8 mouse cellular contexts compared by ENCODE assay signal in the genomic region with DNA sequence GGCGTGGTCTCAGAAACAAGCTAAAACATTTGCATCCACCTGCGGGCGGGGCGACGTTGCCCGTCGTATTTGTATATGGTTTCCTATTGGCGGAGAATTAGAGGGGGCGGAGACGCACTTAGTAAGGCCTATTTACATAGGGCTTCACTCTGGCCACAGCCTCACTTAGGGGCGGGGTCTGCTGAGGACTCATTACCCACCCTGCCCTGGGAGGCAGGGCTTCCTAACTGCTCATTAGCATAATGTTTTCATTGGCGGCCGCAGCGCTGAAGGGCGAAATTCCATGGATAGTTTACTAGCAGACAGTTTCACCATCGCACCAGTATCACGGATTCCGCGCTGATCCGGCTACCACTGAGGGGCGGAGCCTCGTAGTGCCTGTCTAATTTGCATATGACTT. TPM values are rescaled to one million over a fixed set of nuclear protein-coding genes. Genes with fewer than 3 reads are reported as not detected.
DNase-seq lines count a peak whose midpoint lies in the region; ATAC-seq and TF ChIP-seq lines count a peak whose summit lies in the region.

No protein-coding gene starts in this region.

- TF ChIP-seq POLR2A in cortical plate, adult 2 months (IDR thresholded peaks at IDR 0.05; ENCODE audit: extremely low read depth, insufficient read depth, low read length), result peak; percentile 52; the same call in 1 of the 2 replicates

- peak; percentile 96 to 99 for DNase-seq in gastrocnemius, adult 8-10 months (ENCODE audit: low spot score in 2 of 2)
- peak; percentile 96 for DNase-seq in hindlimb bud, embryonic 11.5 days (ENCODE audit: extremely low spot score, low read depth, low spot score)
- DNase-seq in left cerebral cortex, adult 8-10 months (ENCODE audit: low spot score in 2 of 2), result peak; percentile 93 to 99
- DNase-seq in right cerebral cortex, postnatal 10 days (ENCODE audit: low spot score in 2 of 2), result peak; percentile 96 to 99
- peak; percentile 80 for DNase-seq in urinary bladder, postnatal 25 days (ENCODE audit: low spot score)

- H3K9me3 ChIP-seq in megakaryocyte, embryonic 14.5 days, result no peaks in the 10 kb centered on the region

- H3K4me1 ChIP-seq in cortical plate, adult 2 months (ENCODE audit: control insufficient read depth, insufficient read depth, low read length), result peaks cover 5% of the 10 kb centered on the region
- peaks cover 84% of the 10 kb centered on the region for H3K4me1 ChIP-seq in megakaryocyte, embryonic 14.5 days

- peak overlapping the region; percentile 37 for H3K27ac ChIP-seq in cortical plate, adult 2 months (ENCODE audit: insufficient read depth, low read length)

- TF ChIP-seq CTCF in cortical plate, adult 2 months (IDR thresholded peaks at IDR 0.05; ENCODE audit: extremely low read depth, insufficient read depth, low read length), result no peak

- no peaks in the 10 kb centered on the region for H3K27me3 ChIP-seq in megakaryocyte, embryonic 14.5 days (replicated peaks)

- peaks cover 38% of the 10 kb centered on the region for H3K36me3 ChIP-seq in megakaryocyte, embryonic 14.5 days (replicated peaks; ENCODE audit: low read length)

- H3K4me3 ChIP-seq in cortical plate, adult 2 months (ENCODE audit: insufficient read depth, low read length), result peak overlapping the region; percentile 89
- peak overlapping the region; percentile 97 for H3K4me3 ChIP-seq in megakaryocyte, embryonic 14.5 days (replicated peaks)

- ATAC-seq in activated CD4-positive, CD25-positive, alpha-beta regulatory T cell, adult 4 months, result peak; percentile 78

RNA-seq across cellular contexts. Expression of a gene that starts 0.7 kb away (rescaled TPM):
- polyA plus RNA-seq in activated CD4-positive, CD25-positive, alpha-beta regulatory T cell, adult 4 months (2017; shearing (Covaris generic)), result 1 to 10 TPM; 1.9 to 3.8 TPM
- 168 and 183 TPM in 2 replicates for polyA plus RNA-seq in cortical plate, adult 2 months (2012; rRNA removed)
- total RNA-seq in gastrocnemius, adult 8-10 months (2022), result 10 to 100 TPM; 67.9 to 81.4 (median 74.4) TPM
- total RNA-seq in left cerebral cortex, adult 8-10 months (2022), result 100 to 1,000 TPM; 105 to 117 (median 113) TPM
- polyA plus RNA-seq in megakaryocyte, embryonic 14.5 days (2012; ENCODE audit: insufficient read depth, low replicate concordance), result 293 and 686 TPM in 2 replicates

RNA-seq across cellular contexts. Expression of a gene that starts 3.5 kb away (rescaled TPM):
- polyA plus RNA-seq in activated CD4-positive, CD25-positive, alpha-beta regulatory T cell, adult 4 months (2017; shearing (Covaris generic)), result 100 to 1,000 TPM; 828 to 877 TPM
- 8.0 and 9.0 TPM in 2 replicates for polyA plus RNA-seq in cortical plate, adult 2 months (2012; rRNA removed)
- 1 to 10 TPM; 2.7 to 5.3 (median 4.3) TPM for total RNA-seq in gastrocnemius, adult 8-10 months (2022)
- total RNA-seq in left cerebral cortex, adult 8-10 months (2022), result 1 to 10 TPM; 5.4 to 6.7 (median 6.3) TPM
- polyA plus RNA-seq in megakaryocyte, embryonic 14.5 days (2012; ENCODE audit: insufficient read depth, low replicate concordance), result 1,011 and 1,303 TPM in 2 replicates

RNA-seq across cellular contexts. Expression of a gene that starts 11.4 kb away (rescaled TPM):
- polyA plus RNA-seq in activated CD4-positive, CD25-positive, alpha-beta regulatory T cell, adult 4 months (2017; shearing (Covaris generic)), result 10 to 100 TPM; 13.2 to 17.0 TPM
- polyA plus RNA-seq in cortical plate, adult 2 months (2012; rRNA removed), result 10.9 and 11.5 TPM in 2 replicates
- total RNA-seq in gastrocnemius, adult 8-10 months (2022), result 1 to 10 TPM; 7.3 to 8.6 (median 8.1) TPM
- total RNA-seq in left cerebral cortex, adult 8-10 months (2022), result 10 to 100 TPM; 11.0 to 12.3 (median 12.0) TPM
- 47.4 and 62.2 TPM in 2 replicates for polyA plus RNA-seq in megakaryocyte, embryonic 14.5 days (2012; ENCODE audit: insufficient read depth, low replicate concordance)

RNA-seq across cellular contexts. Expression of a gene that starts 14.4 kb away (rescaled TPM):
- not detected for polyA plus RNA-seq in activated CD4-positive, CD25-positive, alpha-beta regulatory T cell, adult 4 months (2017; shearing (Covaris generic))
- 0.21 and 0.40 TPM in 2 replicates for polyA plus RNA-seq in cortical plate, adult 2 months (2012; rRNA removed)
- under 1 TPM; 0.13 to 0.52 (median 0.36) TPM for total RNA-seq in gastrocnemius, adult 8-10 months (2022)
- total RNA-seq in left cerebral cortex, adult 8-10 months (2022), result under 1 TPM; 0.23 to 0.30 (median 0.24) TPM
- polyA plus RNA-seq in megakaryocyte, embryonic 14.5 days (2012; ENCODE audit: insufficient read depth, low replicate concordance), result not detected in 2 replicates

RNA-seq across cellular contexts. Expression of a gene that starts 24.9 kb away (rescaled TPM):
- polyA plus RNA-seq in activated CD4-positive, CD25-positive, alpha-beta regulatory T cell, adult 4 months (2017; shearing (Covaris generic)), result 10 to 100 TPM; 63.9 to 70.0 TPM
- polyA plus RNA-seq in cortical plate, adult 2 months (2012; rRNA removed), result 60.9 and 63.2 TPM in 2 replicates
- total RNA-seq in gastrocnemius, adult 8-10 months (2022), result 10 to 100 TPM; 20.1 to 26.7 (median 23.0) TPM
- 10 to 100 TPM; 38.5 to 48.2 (median 44.6) TPM for total RNA-seq in left cerebral cortex, adult 8-10 months (2022)
- 22.2 and 23.8 TPM in 2 replicates for polyA plus RNA-seq in megakaryocyte, embryonic 14.5 days (2012; ENCODE audit: insufficient read depth, low replicate concordance)

Comparison
In these comparisons a context has a peak if more than half of its experiments do, and no peak if none do; other contexts are left out.
1. Peak in every context shown above with its lines: DNase-seq, ATAC-seq, H3K4me3 ChIP-seq and H3K27ac ChIP-seq.
2. RNA of a gene that starts 0.7 kb away (polyA plus RNA-seq): 293 to 686 TPM in megakaryocyte, embryonic 14.5 days and 168 to 183 TPM in cortical plate, adult 2 months; 1.9 to 3.8 TPM in activated CD4-positive, CD25-positive, alpha-beta regulatory T cell, adult 4 months; every median in the first group is over 10 times any median in the second.
3. RNA of a gene that starts 3.5 kb away (polyA plus RNA-seq): 1,011 to 1,303 TPM in megakaryocyte, embryonic 14.5 days and 828 to 877 TPM in activated CD4-positive, CD25-positive, alpha-beta regulatory T cell, adult 4 months; 8.0 to 9.0 TPM in cortical plate, adult 2 months; every median in the first group is over 10 times any median in the second.